Mouse (Mus musculus): ENCODE results near the gene Atf1.

The Atf1 gene

DNA sequence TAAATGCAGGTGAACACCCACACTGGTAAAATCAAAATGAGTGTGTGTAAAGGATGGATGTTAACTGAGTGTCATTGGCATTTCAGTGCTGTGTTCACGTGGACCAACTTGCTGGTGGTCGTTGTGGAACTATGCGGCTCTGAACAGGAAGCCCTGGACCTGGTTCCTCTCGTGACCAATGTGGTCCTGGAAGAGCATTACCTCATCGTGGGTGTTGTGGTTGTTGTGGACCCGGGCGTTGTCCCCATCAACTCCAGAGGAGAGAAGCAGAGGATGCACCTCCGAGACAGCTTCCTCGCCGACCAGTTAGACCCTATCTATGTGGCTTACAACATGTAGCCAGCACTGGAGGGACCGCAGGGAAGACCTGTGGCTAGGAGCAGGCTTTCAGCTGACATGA is 12.5 kb upstream of the Atf1 start:
- DNase-seq (ENCODE audit: low read depth, low spot score) = no peak

DNA sequence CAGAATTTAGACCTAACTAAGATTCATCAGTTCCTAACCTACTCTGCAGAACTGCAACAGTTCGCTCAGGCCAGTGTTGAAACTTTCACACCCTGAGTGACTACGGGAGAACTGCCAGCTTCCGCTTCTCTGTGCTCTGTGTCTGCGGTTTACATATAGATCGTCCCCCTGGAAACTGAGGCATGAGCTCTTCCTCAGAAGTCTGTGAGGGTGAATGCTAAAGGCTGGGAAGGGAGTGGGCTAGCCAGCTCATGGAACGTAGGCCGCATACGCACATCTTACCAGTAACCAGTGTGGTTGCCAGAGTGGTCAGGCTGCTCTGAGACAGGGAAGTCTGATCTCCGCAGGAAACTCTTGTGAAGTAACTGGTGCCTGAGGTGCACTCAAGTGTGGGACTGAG is 11.4 kb upstream of the Atf1 start:
- DNase-seq (ENCODE audit: low read depth, low spot score) = no peak

GRCm38 (mm10) chr15:100218018-100218417 is 9.6 kb upstream of the Atf1 start:
- DNase-seq (ENCODE audit: low read depth, low spot score) = no peak

DNA sequence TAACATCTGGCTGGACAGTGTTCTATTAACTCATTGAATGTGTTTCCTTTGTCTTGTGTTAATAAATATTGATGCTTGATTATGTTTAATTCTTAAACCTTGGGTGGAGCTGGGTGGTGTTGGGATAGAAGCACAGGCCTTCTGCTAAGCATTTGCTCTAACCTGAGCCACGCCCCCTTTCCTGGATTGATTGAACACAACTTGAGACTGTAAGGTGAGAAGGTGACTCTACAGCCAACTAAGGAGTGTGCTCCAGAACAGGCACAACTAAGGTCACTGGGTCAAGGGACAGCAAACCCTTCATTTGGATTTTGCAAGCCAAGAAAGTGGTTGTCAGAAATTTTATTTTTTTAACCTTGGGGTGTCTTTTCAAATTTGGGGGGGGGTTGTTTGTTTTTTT is 8.2 kb upstream of the Atf1 start:
- DNase-seq (ENCODE audit: low read depth, low spot score) = no peak

- no peak for DNase-seq (ENCODE audit: low read depth, low spot score)
These were observed 6.7 kb upstream of the Atf1 start for GRCm38 (mm10) chr15:100220916-100221315.

DNA sequence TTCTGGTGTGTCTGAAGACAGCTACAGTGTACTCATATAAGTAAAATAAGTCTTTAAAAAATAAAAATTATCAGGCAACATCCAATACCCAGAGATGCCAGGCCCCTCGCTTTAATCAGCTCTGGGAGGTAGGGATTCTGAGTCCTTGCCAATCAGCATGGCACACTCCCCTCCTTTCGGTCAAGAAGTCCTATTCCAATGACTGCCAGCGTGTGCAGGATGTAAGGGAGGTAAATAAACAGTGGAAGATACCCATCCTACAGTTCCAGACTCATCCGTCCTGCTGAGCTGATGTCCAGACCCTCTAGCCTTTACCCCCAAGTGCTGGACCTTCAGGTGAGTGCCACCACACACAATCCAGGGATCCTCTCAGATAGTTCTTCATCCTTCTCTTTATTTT is 2.2 kb upstream of the Atf1 start:
- no peak for DNase-seq (ENCODE audit: low read depth, low spot score)

- peak; percentile 6 for DNase-seq (ENCODE audit: low read depth, low spot score)
These were observed 1.7 kb upstream of the Atf1 start for GRCm38 (mm10) chr15:100225891-100226290.

DNA sequence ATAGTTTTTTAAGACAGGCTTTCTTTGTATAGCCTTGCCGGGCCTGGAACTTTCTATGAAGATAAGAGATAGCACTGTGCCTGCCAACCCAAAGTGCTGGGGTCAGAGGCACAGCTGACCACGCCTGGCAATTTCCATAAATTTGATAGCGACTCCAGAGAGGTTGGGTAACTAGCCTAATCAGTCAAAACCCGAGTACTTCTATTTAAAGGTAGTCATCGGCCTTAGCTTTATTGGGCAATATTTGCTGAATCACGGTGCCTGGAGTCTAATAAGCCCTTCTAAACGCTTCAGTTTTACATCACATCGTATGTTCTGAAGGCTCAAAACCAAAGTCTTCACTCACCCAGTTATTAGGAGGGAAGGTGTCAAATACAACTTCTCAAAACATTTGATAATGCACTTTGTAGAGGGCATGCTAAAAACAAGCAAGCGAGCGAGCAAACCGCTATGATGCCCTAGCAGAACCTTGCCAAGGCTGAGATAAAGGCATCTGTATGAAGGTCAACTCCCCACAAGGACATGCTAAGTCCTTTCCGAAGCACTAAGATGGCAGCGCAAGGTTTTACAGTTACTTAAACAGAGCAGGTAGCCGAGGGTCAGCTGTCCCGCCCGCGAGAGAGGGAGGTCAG is 472 bp upstream of the Atf1 start:
- peak; percentile 12 for DNase-seq (ENCODE audit: low read depth, low spot score)

DNA sequence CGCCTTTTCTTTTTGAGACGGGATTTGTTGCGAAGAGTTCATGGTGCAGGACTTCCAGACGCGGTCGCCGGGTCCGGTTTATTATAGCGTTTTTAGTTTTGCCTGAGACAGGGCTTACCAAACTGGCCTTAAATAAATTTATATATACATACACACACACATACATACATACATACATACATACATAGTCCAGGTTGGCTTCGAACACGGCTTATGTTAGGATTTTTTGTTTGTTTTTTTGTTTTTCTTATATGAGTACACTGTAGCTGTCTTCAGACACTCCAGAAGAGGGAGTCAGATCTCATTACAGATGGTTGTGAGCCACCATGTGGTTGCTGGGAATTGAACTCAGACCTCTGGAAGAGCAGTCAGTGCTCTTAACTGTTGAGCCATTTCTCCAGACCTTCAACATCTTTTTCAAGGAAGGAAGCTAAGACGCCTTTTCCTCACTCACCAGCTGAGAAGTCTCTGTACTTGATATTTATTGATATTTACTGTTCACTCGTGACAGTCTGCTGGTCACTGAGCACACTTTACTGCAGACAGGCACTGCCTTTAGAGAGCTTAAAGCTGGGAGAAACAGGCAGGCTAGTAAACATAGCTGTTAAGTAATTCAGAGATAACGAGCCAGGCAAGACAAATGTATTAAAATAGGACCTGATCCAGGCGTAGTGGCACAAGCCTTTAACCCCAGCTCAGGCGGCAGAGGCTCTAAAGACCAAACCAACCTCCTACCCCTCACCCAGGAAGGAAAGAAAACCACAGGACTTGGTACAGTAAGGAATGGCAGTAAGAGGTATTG is 1.1 kb downstream of the Atf1 start:
- no peak for DNase-seq (ENCODE audit: low read depth, low spot score)

GRCm38 (mm10) chr15:100230655-100231054 is 3.0 kb downstream of the Atf1 start:
- DNase-seq (ENCODE audit: low read depth, low spot score) = no peak

DNA sequence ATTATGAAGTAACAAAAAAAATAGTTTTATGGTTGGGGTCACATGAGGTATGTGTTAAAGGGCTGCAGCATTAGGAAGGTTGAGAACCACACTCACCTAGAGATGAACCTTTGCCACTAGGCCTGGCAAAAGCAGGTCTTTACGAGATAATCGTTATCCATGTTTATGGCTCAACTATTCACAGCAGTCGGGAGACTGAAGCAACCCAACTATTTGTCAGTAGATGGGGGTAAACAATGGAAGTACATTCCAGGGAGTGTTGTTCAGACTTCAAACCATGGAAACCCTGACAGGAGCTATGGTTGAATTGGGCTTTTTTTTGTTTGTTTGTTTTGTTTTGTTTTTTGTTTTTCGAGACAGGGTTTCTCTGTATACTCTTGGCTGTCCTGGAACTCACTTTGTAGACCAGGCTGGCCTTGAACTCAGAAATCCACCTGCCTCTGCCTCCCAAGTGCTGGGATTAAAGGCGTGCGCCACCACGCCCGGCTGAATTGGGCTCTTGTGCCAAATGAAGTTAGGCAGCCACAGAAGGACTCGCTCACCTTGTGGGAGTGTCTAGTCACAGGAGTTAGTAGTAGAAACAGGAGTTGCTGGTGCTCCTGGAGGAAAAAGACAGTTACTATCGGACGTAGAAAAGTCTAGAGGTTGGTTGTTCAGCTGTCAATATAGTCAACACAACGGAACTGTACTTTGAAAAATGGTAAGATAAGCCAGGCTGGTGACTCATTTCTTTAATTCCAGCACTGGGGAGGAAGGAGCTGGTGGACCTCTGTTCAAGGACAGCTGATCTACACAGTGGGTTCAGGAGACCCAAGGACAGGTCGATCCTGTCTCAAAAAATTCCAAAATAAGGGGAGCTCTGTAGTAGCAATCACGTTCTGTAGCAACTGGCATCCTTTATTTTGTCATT is 4.3 kb downstream of the Atf1 start:
- no peak for DNase-seq (ENCODE audit: low read depth, low spot score)

GRCm38 (mm10) chr15:100235208-100235965 is 7.8 kb downstream of the Atf1 start:
- no peak for DNase-seq (ENCODE audit: low read depth, low spot score)

GRCm38 (mm10) chr15:100236952-100237351 is 9.3 kb downstream of the Atf1 start:
- no peak for DNase-seq (ENCODE audit: low read depth, low spot score)

- DNase-seq (ENCODE audit: low read depth, low spot score) = no peak
These were observed 14.2 kb downstream of the Atf1 start for GRCm38 (mm10) chr15:100241780-100242179.

DNA sequence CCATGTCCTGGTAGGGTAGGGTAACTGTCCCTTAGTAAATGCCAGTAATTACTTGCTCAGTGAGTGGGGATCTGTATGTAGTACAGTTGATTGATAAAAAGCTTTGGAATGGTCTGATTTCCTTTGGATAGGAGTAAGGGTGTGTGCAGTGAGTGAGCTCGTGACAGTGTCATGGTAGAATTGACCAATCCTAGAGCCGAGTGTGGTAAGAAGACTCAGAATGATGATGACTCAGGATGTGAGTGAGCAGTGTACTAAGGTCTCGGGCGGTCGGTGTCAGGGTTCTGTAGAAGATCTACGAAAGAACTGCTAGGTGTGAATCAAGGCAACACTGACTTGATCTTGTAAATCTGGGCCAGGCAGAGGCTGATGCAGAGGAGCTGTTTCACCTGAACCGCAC is 18.3 kb downstream of the Atf1 start:
- no peak for DNase-seq (ENCODE audit: low read depth, low spot score)

GRCm38 (mm10) chr15:100247296-100247695 is 19.7 kb downstream of the Atf1 start:
- DNase-seq (ENCODE audit: low read depth, low spot score) = no peak

GRCm38 (mm10) chr15:100248665-100249433 is 21.2 kb downstream of the Atf1 start:
- no peak for DNase-seq (ENCODE audit: low read depth, low spot score)

DNA sequence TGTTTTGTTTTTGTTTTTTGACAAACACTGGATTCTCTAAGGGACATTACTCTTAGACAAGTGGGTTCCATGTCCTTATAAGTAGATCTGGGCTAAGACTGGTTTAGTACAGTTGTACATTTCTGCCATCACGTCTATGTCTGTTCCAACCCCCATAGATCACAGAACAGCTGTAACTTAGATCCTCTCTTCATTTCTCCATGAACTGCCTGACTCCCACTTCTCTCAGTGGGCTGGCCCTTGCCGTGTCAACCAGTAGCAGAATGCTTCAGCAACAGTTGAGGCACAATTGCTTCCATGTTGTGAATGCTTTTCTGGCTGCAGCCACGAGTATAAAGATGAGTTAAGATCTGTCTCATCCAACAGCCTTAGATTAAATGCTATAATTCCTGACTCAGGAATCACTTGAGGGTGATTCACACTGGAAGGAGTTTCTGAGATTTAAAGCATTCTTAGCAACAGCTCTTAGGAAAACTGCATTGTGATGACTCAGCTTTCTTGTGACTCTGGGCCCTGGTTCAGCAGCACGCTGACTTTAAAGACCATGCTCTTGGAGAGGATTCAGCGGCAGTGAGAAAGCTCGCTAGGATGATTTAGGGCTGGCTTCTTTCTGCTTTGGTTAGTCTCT is 23.6 kb downstream of the Atf1 start:
- no peak for DNase-seq (ENCODE audit: low read depth, low spot score)

DNA sequence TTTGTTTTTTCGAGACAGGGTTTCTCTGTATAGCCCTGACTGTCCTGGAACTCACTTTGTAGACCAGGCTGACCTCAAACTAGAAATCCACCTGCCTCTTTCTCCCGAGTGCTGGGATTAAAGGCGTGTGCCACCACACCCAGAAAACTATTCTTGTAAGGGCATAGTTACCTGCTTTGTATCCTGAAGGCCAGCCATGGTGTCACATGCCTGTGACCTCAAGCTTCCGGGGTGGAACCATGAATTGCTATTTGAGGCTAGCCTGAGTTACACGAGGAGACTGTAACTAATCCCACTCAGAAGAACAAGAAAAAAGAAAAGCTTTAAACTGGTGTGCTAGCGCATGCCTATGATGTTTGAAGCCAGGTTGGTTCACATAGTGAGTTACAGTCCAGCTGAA is 28.8 kb downstream of the Atf1 start:
- DNase-seq (ENCODE audit: low read depth, low spot score) = no peak

GRCm38 (mm10) chr15:100257305-100257704 is 29.7 kb downstream of the Atf1 start:
- DNase-seq (ENCODE audit: low read depth, low spot score) = no peak

All from brain, embryonic 18.5 days (tissue).